ENCODE assay signal across 8 mouse cellular contexts in genomic region chr10:80674851-80675404, GRCm38 (mm10). TPM values are rescaled to one million over a fixed set of nuclear protein-coding genes. Genes with fewer than 3 reads are reported as not detected.
DNase-seq lines count a peak whose midpoint lies in the region; ATAC-seq and TF ChIP-seq lines count a peak whose summit lies in the region.

No protein-coding gene starts in this region.

- H3K4me1 ChIP-seq in lung, adult 2 months (ENCODE audit: control insufficient read depth, insufficient read depth, low read length), result peaks cover 59% of the 10 kb centered on the region
- peaks cover 20% of the 10 kb centered on the region for H3K4me1 ChIP-seq in embryonic facial prominence, embryonic 11.5 days (ENCODE audit: control insufficient read depth, insufficient read depth, low read length)
- peaks cover 54% of the 10 kb centered on the region for H3K4me1 ChIP-seq in hindbrain, embryonic 16.5 days (ENCODE audit: control insufficient read depth, insufficient read depth, low read depth, low read length)

- no peak for TF ChIP-seq CTCF in lung, adult 2 months (IDR thresholded peaks at IDR 0.05; ENCODE audit: insufficient read depth, low read length)

- WGBS in lung, adult 2 months, result under 1% methylated on average over 6 of the region's 6 CpGs
- WGBS in embryonic facial prominence, embryonic 11.5 days, result 33% methylated on average over 6 of the region's 6 CpGs
- WGBS in hindbrain, embryonic 16.5 days, result 15% methylated on average over 6 of the region's 6 CpGs

- H3K27me3 ChIP-seq in embryonic facial prominence, embryonic 11.5 days (ENCODE audit: control insufficient read depth, insufficient read depth, low read length), result no peaks in the 10 kb centered on the region
- no peaks in the 10 kb centered on the region for H3K27me3 ChIP-seq in hindbrain, embryonic 16.5 days (replicated peaks; ENCODE audit: control insufficient read depth, insufficient read depth, low read length)
- H3K27me3 ChIP-seq in myocyte (ENCODE audit: control insufficient read depth, insufficient read depth, insufficient read length), result no peaks in the 10 kb centered on the region

- H3K4me2 ChIP-seq in embryonic facial prominence, embryonic 11.5 days (ENCODE audit: low read depth, low read length), result peak overlapping the region; percentile 77
- peak overlapping the region; percentile 91 for H3K4me2 ChIP-seq in hindbrain, embryonic 16.5 days (ENCODE audit: low read length)
- peak overlapping the region; percentile 78 for H3K4me2 ChIP-seq in myocyte (ENCODE audit: low read depth)

- peak overlapping the region; percentile 47; the same call in 1 of the 2 replicates for H3K27ac ChIP-seq in embryonic facial prominence, embryonic 11.5 days (replicated peaks; ENCODE audit: low read depth, low read length)
- H3K27ac ChIP-seq in hindbrain, embryonic 16.5 days (ENCODE audit: low read depth, low read length), result peak overlapping the region; percentile 86; the same call in 1 of the 2 replicates

- peaks cover 7% of the 10 kb centered on the region for H3K36me3 ChIP-seq in embryonic facial prominence, embryonic 11.5 days (replicated peaks; ENCODE audit: control insufficient read depth, insufficient read depth, low read depth, low read length)
- H3K36me3 ChIP-seq in hindbrain, embryonic 16.5 days (ENCODE audit: control insufficient read depth, insufficient read depth, low read length), result peaks cover 15% of the 10 kb centered on the region
- peaks cover 11% of the 10 kb centered on the region for H3K36me3 ChIP-seq in myocyte (ENCODE audit: control insufficient read depth, insufficient read depth)

- no peak for ATAC-seq in embryonic facial prominence, embryonic 11.5 days (replicated peaks; ENCODE audit: insufficient number of reproducible peaks, low FRiP score, low TSS enrichment, low read depth)
- ATAC-seq in hindbrain, embryonic 16.5 days, result no peak

- peak; percentile 6; the same call in 1 of the 2 replicates for TF ChIP-seq POLR2A in lung, adult 2 months (IDR thresholded peaks at IDR 0.05; ENCODE audit: borderline replicate concordance, extremely low read depth, low read depth, low read length)
- TF ChIP-seq POLR2A in myocyte (IDR thresholded peaks at IDR 0.05; ENCODE audit: insufficient read length, low read depth), result no peak

- DNase-seq in lung, adult 2 months, result peak; percentile 49
- DNase-seq in lung, adult 18-20 months, result no peak
- no peak for DNase-seq in embryonic facial prominence, embryonic 11.5 days (ENCODE audit: low spot score)
- no peak for DNase-seq in cerebellum, postnatal 10 days
- no peak for DNase-seq in cerebellum, adult 9-10 months
- no peak for DNase-seq in adrenal gland, postnatal 10 days

- peak overlapping the region; percentile 97 for H3K9ac ChIP-seq in embryonic facial prominence, embryonic 11.5 days (replicated peaks; ENCODE audit: low read length)
- peak overlapping the region; percentile 98 for H3K9ac ChIP-seq in hindbrain, embryonic 16.5 days (ENCODE audit: low read depth, low read length)

- H3K79me2 ChIP-seq in myocyte (ENCODE audit: control insufficient read depth, insufficient read depth), result peaks cover 41% of the 10 kb centered on the region

- H3ac ChIP-seq in myocyte (ENCODE audit: control insufficient read depth, insufficient read length), result peak overlapping the region; percentile 50

- no peaks in the 10 kb centered on the region for H3K9me3 ChIP-seq in embryonic facial prominence, embryonic 11.5 days (replicated peaks; ENCODE audit: control insufficient read depth, low read length)
- no peaks in the 10 kb centered on the region for H3K9me3 ChIP-seq in hindbrain, embryonic 16.5 days (ENCODE audit: control insufficient read depth, low read length)

- peak overlapping the region; percentile 71 for H3K4me3 ChIP-seq in lung, adult 2 months (replicated peaks; ENCODE audit: extremely low read depth, low read depth, low read length)
- peak overlapping the region; percentile 100 for H3K4me3 ChIP-seq in embryonic facial prominence, embryonic 11.5 days (ENCODE audit: low read depth, low read length)
- H3K4me3 ChIP-seq in hindbrain, embryonic 16.5 days (ENCODE audit: low read length), result peak overlapping the region; percentile 94
- peak overlapping the region; percentile 62 for H3K4me3 ChIP-seq in myocyte

TF ChIP-seq in myocyte, 11 proteins besides CTCF, POLR2A, EP300 and RAD21:
- TF ChIP-seq REST (IDR thresholded peaks at IDR 0.05; ENCODE audit: insufficient read depth, insufficient read length) (no peak), USF1 (IDR thresholded peaks at IDR 0.05; ENCODE audit: low read depth) (no peak), CEBPB (IDR thresholded peaks at IDR 0.05; ENCODE audit: insufficient read depth, poor library complexity, severe bottlenecking) (no peak), MYOG (IDR thresholded peaks at IDR 0.05; ENCODE audit: control insufficient read depth in 1 of 3, insufficient read depth in 1 of 3, insufficient read length in 2 of 3, low read depth in 2 of 3) (no peak), MAX (IDR thresholded peaks at IDR 0.05; ENCODE audit: low read depth) (no peak), E2F4 (IDR thresholded peaks at IDR 0.05; ENCODE audit: insufficient read depth) (no peak), TCF12 (IDR thresholded peaks at IDR 0.05; ENCODE audit: insufficient read depth, poor library complexity, severe bottlenecking) (no peak), SRF (IDR thresholded peaks at IDR 0.05; ENCODE audit: control insufficient read depth, insufficient read length, low read depth) (no peak), TCF3 (IDR thresholded peaks at IDR 0.05; ENCODE audit: insufficient read length, low read depth) (no peak), MYOD1 (IDR thresholded peaks at IDR 0.05; ENCODE audit: control insufficient read depth in 1 of 3, insufficient read length in 2 of 3, low read depth in 2 of 3) (no peak), POLR2AphosphoS2 (IDR thresholded peaks at IDR 0.05; ENCODE audit: insufficient read length, low read depth) (no peak)
TF ChIP-seq in myocyte: peak in this region for 0.

RNA-seq across cellular contexts. Expression of gene Mknk2, which starts 3.0 kb away (rescaled TPM):
- 267 and 338 TPM in 2 replicates for polyA plus RNA-seq in lung, adult 2 months (2012; rRNA removed)
- 63.7 and 67.0 TPM in 2 replicates for polyA plus RNA-seq in embryonic facial prominence, embryonic 11.5 days (2014; fragmentation: Nextera tagmentation; extraction: Ambion mirVana)
- 35.6 and 55.7 TPM in 2 replicates for polyA plus RNA-seq in hindbrain, embryonic 16.5 days (2015; fragmentation: Nextera tagmentation; extraction: Ambion mirVana)
- 119 TPM for polyA plus RNA-seq in myocyte (2012; fragmentation: generic; extraction: Trizol)
- total RNA-seq in adrenal gland, postnatal 10 days (2021), result 100 to 1,000 TPM; 249 to 298 TPM

RNA-seq across cellular contexts. Expression of gene Btbd2, which starts 18.1 kb away (rescaled TPM):
- polyA plus RNA-seq in lung, adult 2 months (2012; rRNA removed), result 87.0 and 91.3 TPM in 2 replicates
- 53.5 and 56.3 TPM in 2 replicates for polyA plus RNA-seq in embryonic facial prominence, embryonic 11.5 days (2014; fragmentation: Nextera tagmentation; extraction: Ambion mirVana)
- polyA plus RNA-seq in hindbrain, embryonic 16.5 days (2015; fragmentation: Nextera tagmentation; extraction: Ambion mirVana), result 21.2 and 83.2 TPM in 2 replicates
- 55.9 TPM for polyA plus RNA-seq in myocyte (2012; fragmentation: generic; extraction: Trizol)
- total RNA-seq in adrenal gland, postnatal 10 days (2021), result 10 to 100 TPM; 50.4 to 65.3 TPM

RNA-seq across cellular contexts. Expression of gene Mob3a, which starts 26.8 kb away (rescaled TPM):
- 51.5 and 52.4 TPM in 2 replicates for polyA plus RNA-seq in lung, adult 2 months (2012; rRNA removed)
- 42.3 and 45.0 TPM in 2 replicates for polyA plus RNA-seq in embryonic facial prominence, embryonic 11.5 days (2014; fragmentation: Nextera tagmentation; extraction: Ambion mirVana)
- polyA plus RNA-seq in hindbrain, embryonic 16.5 days (2015; fragmentation: Nextera tagmentation; extraction: Ambion mirVana), result 56.9 and 59.5 TPM in 2 replicates
- 25.1 TPM for polyA plus RNA-seq in myocyte (2012; fragmentation: generic; extraction: Trizol)
- 10 to 100 TPM; 17.7 to 20.1 TPM for total RNA-seq in adrenal gland, postnatal 10 days (2021)

RNA-seq across cellular contexts. Expression of gene Izumo4, which starts 27.1 kb away (rescaled TPM):
- 61.9 and 70.8 TPM in 2 replicates for polyA plus RNA-seq in lung, adult 2 months (2012; rRNA removed)
- polyA plus RNA-seq in embryonic facial prominence, embryonic 11.5 days (2014; fragmentation: Nextera tagmentation; extraction: Ambion mirVana), result 4.8 and 7.6 TPM in 2 replicates
- 43.7 and 50.4 TPM in 2 replicates for polyA plus RNA-seq in hindbrain, embryonic 16.5 days (2015; fragmentation: Nextera tagmentation; extraction: Ambion mirVana)
- 1.9 TPM for polyA plus RNA-seq in myocyte (2012; fragmentation: generic; extraction: Trizol)
- 10 to 100 TPM in 1 of 2 experiments, 1 to 10 TPM in 1; 6.9 to 13.1 TPM for total RNA-seq in adrenal gland, postnatal 10 days (2021)

RNA-seq across cellular contexts. Expression of gene Csnk1g2, which starts 52.3 kb away (rescaled TPM):
- 246 and 276 TPM in 2 replicates for polyA plus RNA-seq in lung, adult 2 months (2012; rRNA removed)
- polyA plus RNA-seq in embryonic facial prominence, embryonic 11.5 days (2014; fragmentation: Nextera tagmentation; extraction: Ambion mirVana), result 93.4 and 97.9 TPM in 2 replicates
- polyA plus RNA-seq in hindbrain, embryonic 16.5 days (2015; fragmentation: Nextera tagmentation; extraction: Ambion mirVana), result 24.9 and 77.7 TPM in 2 replicates
- 178 TPM for polyA plus RNA-seq in myocyte (2012; fragmentation: generic; extraction: Trizol)
- 100 to 1,000 TPM; 121 to 131 TPM for total RNA-seq in adrenal gland, postnatal 10 days (2021)
